Mouse (Mus musculus) heart, postnatal 25 days (tissue): ENCODE data around the gene Cmtm7. TPM values are rescaled to one million over a fixed set of nuclear protein-coding genes. Genes with fewer than 3 reads are reported as not detected.

Experiments used
- DNase-seq: peaks from one replicate; pipeline ENCODE4 v3.0.0; 2022; ENCODE audit warnings: low spot score
- intact Hi-C: fragments of 180-260 bp; cut with DNase I; formaldehyde crosslinking; loops from one replicate; pipeline ENCODE4 v1.15.1; 2025
- total RNA-seq, 2 experiments: library from RNA; stranded (reverse); gene quantifications; 2 replicates each; pipeline ENCODE4 v1.2.3; 2021

Gene Cmtm7
- total RNA-seq, result 10 to 100 TPM; 14.0 to 14.1 TPM

GRCm38 (mm10) chr9:114781526-114782212 is at the start of gene Cmtm7:
TSS of gene Cmtm7 (minus strand) at chr9:114781856.
- peak; percentile 76 for DNase-seq
- intact Hi-C loops, result no loop called here

DNA sequence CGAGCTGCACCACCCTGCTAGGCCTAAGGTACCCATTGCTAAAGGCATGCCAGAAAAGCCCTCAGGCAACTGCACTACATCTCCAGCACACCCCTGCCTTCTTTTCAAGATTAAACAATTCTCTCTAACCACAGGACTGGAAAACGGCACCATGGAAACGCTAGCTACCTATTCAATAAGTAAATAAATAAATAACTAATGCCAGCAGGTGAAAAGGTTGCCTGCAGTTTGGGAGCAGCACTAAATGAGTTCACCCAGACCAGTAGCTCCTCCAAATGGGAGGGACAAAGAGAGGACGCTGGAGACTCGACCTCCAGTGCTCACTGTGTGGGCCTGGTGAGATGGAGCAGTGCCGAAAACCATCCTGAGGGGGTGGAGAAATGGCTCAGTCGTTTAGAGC is 48.7 kb upstream of the Cmtm7 start:
- intact Hi-C loops, result no loop called here
- no peak for DNase-seq

- intact Hi-C loops, result no loop called here
- DNase-seq, result no peak
These were observed 48.0 kb upstream of the Cmtm7 start for GRCm38 (mm10) chr9:114829669-114830068.

- intact Hi-C loops, result no loop called here
- DNase-seq, result no peak
These were observed 46.7 kb upstream of the Cmtm7 start for GRCm38 (mm10) chr9:114828377-114828776.

DNA sequence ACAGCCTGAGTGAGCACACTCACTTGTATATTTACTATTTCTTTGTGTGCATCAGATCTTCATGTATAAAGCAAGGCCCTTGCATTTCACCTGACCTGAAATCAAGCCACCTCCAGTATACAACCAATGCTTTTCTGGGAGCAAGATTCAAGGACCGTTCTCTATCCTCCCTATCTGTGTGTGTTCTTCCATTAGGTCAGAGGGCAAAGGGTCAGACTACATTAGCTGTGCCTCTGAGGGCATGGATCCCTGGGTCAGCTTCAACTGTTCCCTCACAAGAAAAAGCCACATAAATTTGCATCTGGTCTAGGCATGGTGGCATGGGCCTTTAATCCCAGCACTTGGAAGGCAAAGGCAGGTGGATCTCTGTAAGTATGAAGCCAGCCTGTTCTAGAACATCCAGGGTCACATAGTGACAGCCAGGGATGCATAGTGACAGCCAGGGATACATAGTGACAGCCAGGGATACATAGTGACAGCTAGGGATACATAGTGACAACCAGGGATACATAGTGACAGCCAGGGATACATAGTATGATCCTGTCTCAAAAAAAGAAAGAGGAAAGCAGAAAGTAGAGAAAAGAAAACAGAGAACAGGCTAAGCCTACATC is 45.7 kb upstream of the Cmtm7 start:
- DNase-seq, result no peak
- intact Hi-C loops, result no loop called here

DNA sequence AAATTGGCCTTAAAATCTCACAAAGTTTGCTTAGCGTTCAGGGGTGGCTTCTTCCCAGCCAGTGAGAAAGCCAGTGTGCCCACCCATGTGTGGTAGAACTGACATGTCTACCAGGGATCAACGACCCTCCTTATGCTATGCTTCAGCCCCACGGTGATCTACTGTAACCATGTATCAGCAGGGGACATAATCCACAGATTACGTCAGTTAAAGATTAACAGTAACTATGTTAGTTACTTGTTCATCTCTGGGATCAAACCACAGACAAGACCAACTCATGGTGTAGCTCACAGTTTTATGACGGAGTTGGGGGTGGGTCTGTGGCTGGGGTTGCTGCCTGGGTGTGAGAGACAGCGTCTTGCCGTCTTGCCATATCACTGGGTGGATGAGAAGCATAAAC is 42.5 kb upstream of the Cmtm7 start:
- intact Hi-C loops, result no loop called here
- no peak for DNase-seq

DNA sequence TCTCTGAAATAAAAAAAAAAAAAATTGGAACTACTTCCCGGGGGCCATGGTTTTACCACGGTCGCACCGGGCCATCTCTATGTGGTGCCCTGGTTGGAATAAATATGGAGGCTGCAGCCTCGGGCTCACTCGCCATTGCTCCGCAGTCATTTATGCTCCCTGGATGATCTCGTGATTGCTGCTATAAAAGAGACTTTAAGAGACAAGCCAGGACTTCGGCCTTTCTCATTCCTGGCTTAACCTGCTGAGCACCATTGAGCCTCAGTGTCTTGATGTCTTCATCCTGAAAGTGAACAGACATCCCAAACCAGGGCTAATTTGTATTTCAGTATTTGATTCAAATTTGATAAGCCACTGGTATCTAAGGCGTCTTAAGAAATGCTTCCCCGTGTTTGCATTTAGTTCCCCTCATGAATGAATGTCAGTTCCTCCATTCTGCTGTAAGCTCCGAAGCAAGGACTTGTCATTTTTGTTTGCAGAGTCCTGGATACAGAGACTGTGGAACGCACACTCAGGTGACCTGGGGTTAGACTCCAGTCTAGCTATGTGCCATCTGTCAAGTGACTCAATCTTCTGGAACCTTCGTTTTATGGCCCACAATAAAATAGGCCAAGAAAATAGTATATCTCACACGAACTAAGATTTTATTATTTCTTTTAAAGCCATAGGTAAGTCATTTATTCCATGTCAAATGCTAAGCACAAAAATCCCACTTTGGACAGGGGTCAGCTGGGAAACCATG is 40.1 kb upstream of the Cmtm7 start:
- DNase-seq, result no peak
- intact Hi-C loops, result no loop called here

- intact Hi-C loops, result no loop called here
- DNase-seq, result no peak
These were observed 37.3 kb upstream of the Cmtm7 start for GRCm38 (mm10) chr9:114818918-114819317.

DNA sequence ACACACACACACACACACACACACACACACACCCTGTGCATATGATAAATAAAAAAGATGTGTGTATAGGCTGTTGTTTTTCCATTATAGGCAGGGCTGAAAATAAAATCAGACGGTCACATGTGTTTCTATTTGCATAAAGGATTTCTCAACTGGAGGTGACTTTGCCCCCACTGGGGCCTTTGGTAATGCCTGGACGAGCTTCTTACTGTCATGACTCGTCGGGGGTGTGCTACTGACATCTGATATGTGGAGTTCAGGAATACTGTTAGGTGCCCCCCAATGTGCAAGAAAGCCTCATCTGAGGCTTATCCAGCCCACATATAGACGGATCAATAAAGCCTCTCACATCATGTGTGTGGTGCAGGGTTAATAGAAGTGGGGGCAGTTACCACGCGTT is 35.4 kb upstream of the Cmtm7 start:
- DNase-seq, result no peak
- intact Hi-C loops, result no loop called here

- DNase-seq, result no peak
- intact Hi-C loops, result no loop called here
These were observed 34.5 kb upstream of the Cmtm7 start for GRCm38 (mm10) chr9:114816121-114816520.

DNA sequence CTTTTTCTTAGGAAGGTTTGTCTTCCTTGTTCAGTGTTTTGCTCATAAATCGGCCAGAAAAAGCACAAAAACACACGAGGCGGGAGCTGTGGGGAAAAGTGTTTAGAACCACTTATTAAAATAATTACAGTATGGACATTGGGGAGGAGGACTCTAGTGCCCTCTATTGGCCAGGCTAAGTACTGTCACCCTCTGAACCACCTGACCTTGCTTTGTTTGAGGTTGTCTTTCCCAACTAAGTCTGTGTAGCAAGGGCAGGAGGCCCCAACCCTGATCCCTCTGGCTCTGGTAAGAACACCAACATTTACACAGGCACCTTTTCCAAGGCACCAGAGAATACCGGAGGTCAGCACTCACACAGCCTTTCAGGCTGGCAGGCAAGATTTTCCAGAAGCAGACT is 33.7 kb upstream of the Cmtm7 start:
- DNase-seq, result no peak
- intact Hi-C loops, result no loop called here

- intact Hi-C loops, result no loop called here
- no peak for DNase-seq
These were observed 30.3 kb upstream of the Cmtm7 start for GRCm38 (mm10) chr9:114812001-114812400.

DNA sequence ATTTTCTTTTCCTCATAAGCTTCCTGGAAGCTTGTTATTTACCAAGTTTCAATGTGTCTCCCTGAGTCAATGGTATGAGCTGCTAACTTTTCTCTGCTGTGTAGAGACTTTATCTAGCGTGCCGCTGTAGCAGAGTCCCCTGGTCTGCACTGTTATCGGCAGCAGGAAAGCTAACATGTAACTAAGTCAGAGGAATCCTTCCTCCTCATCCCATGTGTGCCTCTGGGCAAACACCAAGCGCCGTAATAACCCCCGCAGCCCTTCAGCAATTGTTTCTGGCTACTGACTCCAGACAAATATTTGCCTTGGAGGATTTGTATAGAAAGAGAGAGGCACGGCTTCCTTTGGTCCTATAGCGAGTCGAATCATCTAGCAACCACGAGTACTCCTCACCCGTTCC is 29.2 kb upstream of the Cmtm7 start:
- no peak for DNase-seq
- intact Hi-C loops, result no loop called here

DNA sequence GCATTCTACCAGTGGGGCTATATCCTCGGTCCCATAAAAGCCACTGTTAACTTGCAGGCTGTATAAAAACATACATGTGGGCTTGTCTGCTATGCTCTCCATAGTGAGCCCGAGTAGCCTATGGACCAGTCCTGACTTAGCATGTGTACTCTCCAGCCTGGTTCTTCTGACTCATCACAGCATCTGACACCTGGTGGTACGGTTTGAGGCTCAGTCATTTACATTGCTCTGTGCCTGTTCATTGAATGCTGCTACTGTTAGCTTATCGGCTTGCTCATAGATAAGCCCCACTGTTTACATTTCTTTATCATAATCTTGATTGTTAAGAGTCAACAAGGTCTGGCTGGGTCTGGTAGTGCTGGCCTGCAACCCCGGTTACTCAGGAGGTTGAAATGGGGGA is 27.0 kb upstream of the Cmtm7 start:
- intact Hi-C loops, result no loop called here
- DNase-seq, result no peak

DNA sequence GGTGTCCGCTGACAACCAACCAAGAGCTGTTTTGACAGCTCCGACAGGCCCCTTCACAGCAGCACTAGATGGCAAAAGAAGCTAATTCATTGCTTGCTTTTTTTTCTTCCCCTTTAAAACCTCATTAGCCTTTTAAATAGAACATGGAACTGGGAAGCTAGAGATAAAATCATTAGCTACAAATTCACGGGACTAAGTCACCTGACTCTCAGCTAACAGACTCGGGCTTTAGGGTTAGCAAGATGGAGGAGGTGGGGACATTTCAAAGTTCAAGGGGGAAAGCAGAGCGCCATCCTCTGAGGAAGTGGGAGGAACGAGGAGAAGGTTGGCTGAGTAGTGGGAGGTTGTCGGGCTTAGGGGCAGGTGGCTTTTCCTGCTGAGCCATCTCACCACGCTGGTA is 25.6 kb upstream of the Cmtm7 start:
- intact Hi-C loops, result no loop called here
- DNase-seq, result no peak

DNA sequence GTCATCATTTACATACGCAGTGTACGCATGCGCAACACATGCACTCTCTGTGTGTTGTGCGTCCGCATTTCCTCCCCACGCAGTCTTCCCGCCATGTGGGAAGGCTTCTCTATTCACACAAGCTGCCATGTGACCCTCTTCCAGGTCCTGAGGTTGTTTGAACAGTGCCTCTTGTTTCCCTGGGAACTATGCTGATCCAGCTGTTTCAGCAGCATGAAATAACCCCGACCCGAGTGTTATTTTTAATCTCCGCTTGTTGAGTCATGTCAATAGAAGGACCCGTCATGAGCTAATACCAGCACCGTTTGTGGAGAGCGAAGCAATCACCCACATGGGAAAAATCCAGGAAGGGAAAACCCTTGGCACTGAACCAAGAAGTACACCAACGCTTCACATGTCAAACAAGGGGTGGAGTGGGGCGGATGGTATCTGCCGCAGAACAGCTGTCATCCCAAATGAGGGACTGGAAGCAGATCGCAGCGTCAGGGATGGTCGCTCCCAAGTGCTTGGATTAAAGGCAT is 23.6 kb upstream of the Cmtm7 start:
- peak; percentile 35 for DNase-seq
- intact Hi-C loops, result no loop called here

- DNase-seq, result peak; percentile 23
- intact Hi-C loops, result no loop called here
These were observed 20.5 kb upstream of the Cmtm7 start for GRCm38 (mm10) chr9:114802191-114802590.

DNA sequence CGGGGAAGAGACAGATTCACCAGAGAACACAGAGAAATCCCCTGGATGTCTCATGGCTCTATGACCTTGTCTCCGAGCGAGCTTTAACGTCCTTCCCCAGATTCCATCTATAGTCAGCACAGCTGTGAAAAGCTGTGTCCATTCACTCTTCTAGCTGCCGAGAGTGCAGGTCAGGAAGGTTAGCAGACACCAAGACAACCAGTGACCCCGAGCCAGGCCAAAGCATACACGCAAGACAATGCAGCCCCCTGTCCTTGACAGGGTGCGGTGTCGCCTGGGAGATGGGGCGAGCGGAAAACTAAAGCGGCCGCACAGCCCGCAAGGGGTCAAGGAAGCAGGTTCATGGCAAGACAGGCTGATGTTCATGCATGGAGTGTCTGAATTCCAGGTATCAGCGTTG is 19.6 kb upstream of the Cmtm7 start:
- intact Hi-C loops, result no loop called here
- DNase-seq, result no peak

DNA sequence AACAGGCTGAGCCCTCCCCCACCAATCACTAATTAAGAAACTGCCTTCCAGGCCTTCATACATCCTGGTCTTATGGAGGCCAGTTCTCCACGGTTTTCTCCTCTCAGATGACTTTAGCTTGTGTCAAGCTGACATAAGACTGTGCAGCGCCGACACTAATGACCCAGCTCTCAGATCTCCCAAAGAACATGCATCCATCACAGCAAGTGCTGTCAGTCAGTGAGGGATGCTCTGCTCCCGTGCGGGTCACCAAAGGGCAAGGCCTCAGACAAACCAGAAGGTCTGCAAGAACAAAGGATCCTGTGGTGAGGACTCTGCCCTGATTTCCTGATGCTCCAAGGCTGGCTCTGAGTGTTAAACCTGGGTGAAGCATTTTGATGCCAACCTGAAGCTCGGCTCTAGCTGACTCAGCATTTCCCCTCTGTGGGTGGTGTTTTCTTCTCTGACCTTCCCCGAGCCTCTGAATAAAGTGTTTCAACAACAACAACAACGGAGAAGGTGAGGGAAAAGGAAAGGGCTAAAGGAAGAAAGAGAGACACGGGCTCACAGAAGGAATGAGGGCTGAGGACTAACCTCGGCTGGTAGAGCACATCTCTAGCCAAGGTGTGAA is 17.9 kb upstream of the Cmtm7 start:
- intact Hi-C loops, result loop anchor here (2.0 to 5.0 kb wide), 3 partner anchors 47 to 113 kb away; no protein-coding TSS in a partner anchor
- DNase-seq, result no peak

DNA sequence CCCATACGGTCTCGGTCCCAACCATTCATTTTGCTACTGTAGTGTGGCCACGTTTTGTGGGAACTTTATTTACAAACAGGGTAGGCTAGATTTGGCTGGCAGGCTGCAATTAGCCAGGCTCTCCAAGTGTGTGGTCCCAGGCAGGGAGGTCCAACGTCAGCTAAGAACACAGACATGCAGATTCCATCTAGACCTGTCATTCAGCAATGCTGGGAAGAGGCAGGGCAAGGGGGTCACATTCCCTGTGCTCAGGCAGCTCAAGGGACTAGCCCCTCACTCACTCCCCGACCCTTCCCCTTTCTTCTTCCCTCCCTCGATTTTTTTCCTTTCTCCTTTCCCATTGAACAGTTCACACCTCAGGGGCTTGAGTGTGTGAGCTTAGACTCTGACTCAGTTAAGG is 17.2 kb upstream of the Cmtm7 start:
- DNase-seq, result no peak
- intact Hi-C loops, result loop anchor here (2.0 to 5.0 kb wide), 3 partner anchors 47 to 113 kb away; no protein-coding TSS in a partner anchor
